Mouse (Mus musculus) ZHBTc4 (cell line): ENCODE measurements around the gene Lmo2.

Source experiments
- DNase-seq: peaks from one replicate; pipeline ENCODE4 v3.0.0-alpha.2; 2011; ENCODE audit warnings: low read depth, low spot score

Gene Lmo2

GRCm38 (mm10) chr2:103941085-103941484, 16.7 kb upstream of the Lmo2 start:
- no peak for DNase-seq

GRCm38 (mm10) chr2:103944859-103945258, 12.9 kb upstream of the Lmo2 start:
- DNase-seq, result no peak

GRCm38 (mm10) chr2:103945571-103946092, 12.2 kb upstream of the Lmo2 start:
- DNase-seq, result no peak

GRCm38 (mm10) chr2:103946892-103947291, 10.9 kb upstream of the Lmo2 start:
- no peak for DNase-seq

GRCm38 (mm10) chr2:103947982-103948655, 9.7 kb upstream of the Lmo2 start:
- DNase-seq, result no peak

GRCm38 (mm10) chr2:103953050-103953835, 4.5 kb upstream of the Lmo2 start:
- no peak for DNase-seq

- no peak for DNase-seq
These were observed 2.1 kb upstream of the Lmo2 start for GRCm38 (mm10) chr2:103955714-103956113.

GRCm38 (mm10) chr2:103956867-103957266, 919 bp upstream of the Lmo2 start:
- no peak for DNase-seq

GRCm38 (mm10) chr2:103958634-103959033, 848 bp downstream of the Lmo2 start:
- no peak for DNase-seq

- no peak for DNase-seq
These were observed 1.3 kb downstream of the Lmo2 start for GRCm38 (mm10) chr2:103959066-103959465.

- DNase-seq, result no peak
These were observed 1.8 kb downstream of the Lmo2 start for GRCm38 (mm10) chr2:103959574-103959973.

GRCm38 (mm10) chr2:103962349-103962748, 4.6 kb downstream of the Lmo2 start:
- no peak for DNase-seq

- DNase-seq, result no peak
These were observed 7.6 kb downstream of the Lmo2 start for GRCm38 (mm10) chr2:103965391-103965790.

- no peak for DNase-seq
These were observed 10.4 kb downstream of the Lmo2 start for GRCm38 (mm10) chr2:103968186-103968585.

GRCm38 (mm10) chr2:103968919-103969436, 11.2 kb downstream of the Lmo2 start:
- DNase-seq, result no peak

GRCm38 (mm10) chr2:103969437-103970040, 11.8 kb downstream of the Lmo2 start:
- peak; percentile 89 for DNase-seq

GRCm38 (mm10) chr2:103970041-103970790, 12.4 kb downstream of the Lmo2 start:
- DNase-seq, result peak; percentile 67

- no peak for DNase-seq
These were observed 13.2 kb downstream of the Lmo2 start for GRCm38 (mm10) chr2:103970791-103971649.

GRCm38 (mm10) chr2:103971838-103972237, 14.1 kb downstream of the Lmo2 start:
- DNase-seq, result no peak

GRCm38 (mm10) chr2:103975904-103976303, 18.1 kb downstream of the Lmo2 start:
- no peak for DNase-seq
